Mouse (Mus musculus): ENCODE measurements around the gene Olfr286. TPM values are rescaled to one million over a fixed set of nuclear protein-coding genes. Genes with fewer than 3 reads are reported as not detected.

Gene Olfr286
- polyA plus RNA-seq, 2 experiments, result not detected

DNA sequence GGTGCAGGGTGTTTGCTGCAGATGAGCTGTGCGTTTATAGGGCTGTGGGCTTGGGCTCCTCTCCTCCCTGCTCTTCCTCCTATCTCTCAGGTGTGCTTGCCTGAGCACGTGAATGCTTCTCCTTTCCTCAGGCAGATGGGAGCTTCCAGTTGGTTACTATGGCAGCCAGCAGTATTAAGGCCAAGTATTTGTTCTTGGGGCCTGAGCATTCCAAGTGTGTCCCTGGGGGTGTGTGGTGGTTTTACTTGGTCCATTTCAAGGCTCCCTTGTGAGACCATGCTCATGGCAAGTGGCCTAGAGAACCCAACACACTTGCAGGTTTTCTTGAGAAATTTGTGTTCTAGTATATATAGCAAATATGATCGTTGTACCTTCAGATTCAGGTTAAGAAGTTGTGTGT is 38.8 kb downstream of the Olfr286 start, which contains the start of gene Olfr288:
TSS of gene Olfr288 (minus strand) at position 101 of the 400 bp plus-strand sequence.
- H3K9me3 ChIP-seq (ENCODE audit: control insufficient read depth, low read length), result no peaks in the 10 kb centered on the region
- TF ChIP-seq POLR2A (IDR thresholded peaks at IDR 0.05; ENCODE audit: borderline replicate concordance, extremely low read depth, insufficient read depth, insufficient read length), result no peak
- no peak within 1 kb of the TSS for H3K9ac ChIP-seq (ENCODE audit: low read depth, low read length, severe bottlenecking)
- H3K36me3 ChIP-seq (ENCODE audit: control insufficient read depth, insufficient read depth, low read length), result no peaks in the 10 kb centered on the region
- no peaks in the 10 kb centered on the region for H3K27me3 ChIP-seq (ENCODE audit: control insufficient read depth, insufficient read depth, low read length)
- no peak within 1 kb of the TSS for H3K4me3 ChIP-seq (replicated peaks; ENCODE audit: low read length)
- DNase-seq (ENCODE audit: low spot score) (no peak), ATAC-seq (ENCODE audit: low FRiP score, low read depth) (no peak)
- H3K4me1 ChIP-seq (ENCODE audit: control insufficient read depth, insufficient read depth, low read length), result no peaks in the 10 kb centered on the region
- no peak within 1 kb of the TSS for H3K27ac ChIP-seq (replicated peaks; ENCODE audit: low read depth, low read length)
- WGBS, result 71% methylated on average over 3 of the region's 3 CpGs
- no peak within 1 kb of the TSS for H3K4me2 ChIP-seq (replicated peaks; ENCODE audit: low read depth, low read length, severe bottlenecking)

DNA sequence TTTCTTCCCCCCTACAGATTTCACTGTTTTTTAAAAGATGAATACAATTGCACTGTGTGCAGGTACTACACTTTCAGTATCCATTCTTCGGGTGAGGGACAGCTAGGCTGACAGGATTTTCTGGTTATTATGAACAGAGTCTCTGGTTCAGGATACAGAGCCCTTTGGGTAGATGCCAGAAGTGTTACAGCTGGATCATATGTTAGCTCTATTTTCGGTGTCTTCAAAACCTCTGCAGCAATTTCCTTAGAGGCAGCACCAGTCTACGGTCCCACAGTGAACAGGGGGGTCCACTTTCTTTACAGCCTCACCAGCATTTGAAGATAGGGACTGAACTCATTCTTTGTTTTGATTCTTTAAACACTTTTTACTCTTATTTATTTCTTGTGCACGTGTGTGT is 49.8 kb downstream of the Olfr286 start:
- H3K4me3 ChIP-seq (replicated peaks; ENCODE audit: low read length), result no peak overlapping the region
- WGBS, result 58% methylated on average over 4 of the region's 4 CpGs
- peak; percentile 22 for DNase-seq (ENCODE audit: low spot score)
- no peak overlapping the region for H3K9ac ChIP-seq (ENCODE audit: low read depth, low read length, severe bottlenecking)
- H3K27me3 ChIP-seq (ENCODE audit: control insufficient read depth, insufficient read depth, low read length), result no peaks in the 10 kb centered on the region
- ATAC-seq (ENCODE audit: low FRiP score, low read depth), result no peak
- no peaks in the 10 kb centered on the region for H3K4me1 ChIP-seq (ENCODE audit: control insufficient read depth, insufficient read depth, low read length)
- H3K9me3 ChIP-seq (ENCODE audit: control insufficient read depth, low read length), result no peaks in the 10 kb centered on the region
- H3K4me2 ChIP-seq (replicated peaks; ENCODE audit: low read depth, low read length, severe bottlenecking), result no peak overlapping the region
- no peak for TF ChIP-seq POLR2A (IDR thresholded peaks at IDR 0.05; ENCODE audit: borderline replicate concordance, extremely low read depth, insufficient read depth, insufficient read length)
- no peak overlapping the region for H3K27ac ChIP-seq (replicated peaks; ENCODE audit: low read depth, low read length)
- no peaks in the 10 kb centered on the region for H3K36me3 ChIP-seq (ENCODE audit: control insufficient read depth, insufficient read depth, low read length)

DNA sequence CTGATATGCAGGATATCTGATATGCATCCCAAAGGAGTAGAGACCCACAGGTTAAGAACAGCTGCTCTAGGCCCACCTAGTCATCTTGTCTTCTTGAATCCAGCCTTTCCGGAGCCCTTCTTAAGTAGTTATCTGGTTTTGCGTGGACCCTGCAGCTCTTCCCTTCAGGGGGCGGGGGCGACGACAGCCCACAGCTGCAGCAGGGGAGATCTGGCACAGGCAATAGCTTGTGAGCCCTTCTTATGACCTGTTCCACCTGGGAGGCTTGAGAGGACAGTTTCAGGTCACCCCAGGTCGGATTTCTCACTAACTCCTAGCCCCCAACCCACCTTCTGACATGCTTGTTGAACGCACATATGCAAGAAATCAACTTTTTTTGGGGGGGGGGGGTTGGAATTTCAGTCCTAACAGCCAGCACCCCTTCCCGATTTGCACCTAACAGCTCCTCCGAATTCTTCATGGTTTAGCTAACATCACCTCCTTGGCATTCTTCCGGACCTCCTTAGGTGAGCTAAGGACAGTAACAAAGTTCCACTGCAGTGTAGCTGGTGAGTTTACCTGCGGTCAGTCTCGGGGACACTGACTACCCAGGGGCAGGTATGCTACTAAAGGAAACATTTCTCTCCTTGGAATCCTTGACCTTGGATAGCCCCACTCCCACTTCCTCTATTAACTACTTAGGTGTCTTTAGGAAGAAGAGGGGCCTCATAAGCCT is 52.2 kb downstream of the Olfr286 start:
- no peaks in the 10 kb centered on the region for H3K9me3 ChIP-seq (ENCODE audit: control insufficient read depth, low read length)
- H3K4me3 ChIP-seq (replicated peaks; ENCODE audit: low read length), result no peak overlapping the region
- no peak overlapping the region for H3K4me2 ChIP-seq (replicated peaks; ENCODE audit: low read depth, low read length, severe bottlenecking)
- H3K27ac ChIP-seq (replicated peaks; ENCODE audit: low read depth, low read length), result no peak overlapping the region
- H3K27me3 ChIP-seq (ENCODE audit: control insufficient read depth, insufficient read depth, low read length), result no peaks in the 10 kb centered on the region
- 65% methylated on average over 12 of the region's 12 CpGs for WGBS
- no peak for ATAC-seq (ENCODE audit: low FRiP score, low read depth)
- H3K36me3 ChIP-seq (ENCODE audit: control insufficient read depth, insufficient read depth, low read length), result no peaks in the 10 kb centered on the region
- DNase-seq (ENCODE audit: low spot score), result no peak
- H3K4me1 ChIP-seq (ENCODE audit: control insufficient read depth, insufficient read depth, low read length), result no peaks in the 10 kb centered on the region
- no peak for TF ChIP-seq POLR2A (IDR thresholded peaks at IDR 0.05; ENCODE audit: borderline replicate concordance, extremely low read depth, insufficient read depth, insufficient read length)
- no peak overlapping the region for H3K9ac ChIP-seq (ENCODE audit: low read depth, low read length, severe bottlenecking)

DNA sequence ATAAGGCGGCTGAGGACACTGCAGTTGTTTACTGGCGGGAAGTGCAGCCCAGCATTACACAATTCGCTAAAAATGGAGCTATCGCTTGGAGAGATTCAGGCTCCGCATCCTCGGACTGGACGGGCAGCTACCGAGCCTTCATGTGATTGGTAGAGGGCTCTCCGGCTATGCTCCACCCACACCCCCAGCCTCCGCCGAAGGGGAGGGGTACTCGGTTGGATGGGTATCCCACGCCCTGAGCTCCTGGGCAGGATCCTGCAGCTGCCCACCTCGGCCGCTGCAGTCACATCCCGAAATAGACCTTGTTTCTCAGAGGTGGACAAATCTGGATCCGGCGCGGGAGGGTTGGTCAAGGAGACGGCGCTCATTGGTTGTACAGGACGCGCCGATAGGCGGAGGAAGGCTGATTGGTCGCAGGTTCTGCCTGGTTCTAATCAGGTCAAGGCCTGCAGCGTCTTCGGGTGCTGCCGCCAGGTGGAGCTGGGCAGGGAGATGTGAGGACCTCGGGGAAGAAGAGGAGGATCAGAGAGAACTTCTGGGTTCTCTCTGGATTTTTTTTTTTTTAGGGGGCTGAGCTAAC is 53.0 kb downstream of the Olfr286 start:
- WGBS, result 0% methylated on average over 27 of the region's 30 CpGs
- no peaks in the 10 kb centered on the region for H3K27me3 ChIP-seq (ENCODE audit: control insufficient read depth, insufficient read depth, low read length)
- peak overlapping the region; percentile 61 for H3K4me2 ChIP-seq (replicated peaks; ENCODE audit: low read depth, low read length, severe bottlenecking)
- H3K4me1 ChIP-seq (ENCODE audit: control insufficient read depth, insufficient read depth, low read length), result no peaks in the 10 kb centered on the region
- H3K9me3 ChIP-seq (ENCODE audit: control insufficient read depth, low read length), result no peaks in the 10 kb centered on the region
- H3K27ac ChIP-seq (replicated peaks; ENCODE audit: low read depth, low read length), result no peak overlapping the region
- ATAC-seq (ENCODE audit: low FRiP score, low read depth), result peak; percentile 97
- H3K4me3 ChIP-seq (replicated peaks; ENCODE audit: low read length), result peak overlapping the region; percentile 50
- no peaks in the 10 kb centered on the region for H3K36me3 ChIP-seq (ENCODE audit: control insufficient read depth, insufficient read depth, low read length)
- TF ChIP-seq POLR2A (IDR thresholded peaks at IDR 0.05; ENCODE audit: borderline replicate concordance, extremely low read depth, insufficient read depth, insufficient read length), result no peak
- DNase-seq (ENCODE audit: low spot score), result peak; percentile 91
- peak overlapping the region; percentile 36 for H3K9ac ChIP-seq (ENCODE audit: low read depth, low read length, severe bottlenecking)

GRCm38 (mm10) chr15:98180567-98181131 is 53.6 kb downstream of the Olfr286 start:
- Histone ChIP-seq H3K9me3 (ENCODE audit: control insufficient read depth, low read length) (no peaks in the 10 kb centered on the region), H3K36me3 (ENCODE audit: control insufficient read depth, insufficient read depth, low read length) (no peaks in the 10 kb centered on the region), H3K27ac (replicated peaks; ENCODE audit: low read depth, low read length) (no peak overlapping the region), H3K4me3 (replicated peaks; ENCODE audit: low read length) (peak overlapping the region; percentile 50), H3K27me3 (ENCODE audit: control insufficient read depth, insufficient read depth, low read length) (no peaks in the 10 kb centered on the region), H3K4me2 (replicated peaks; ENCODE audit: low read depth, low read length, severe bottlenecking) (peak overlapping the region; percentile 61), H3K4me1 (ENCODE audit: control insufficient read depth, insufficient read depth, low read length) (no peaks in the 10 kb centered on the region), H3K9ac (ENCODE audit: low read depth, low read length, severe bottlenecking) (peak overlapping the region; percentile 36)
- 7% methylated on average over 26 of the region's 26 CpGs for WGBS
- DNase-seq (ENCODE audit: low spot score) (no peak), ATAC-seq (ENCODE audit: low FRiP score, low read depth) (no peak)
- TF ChIP-seq POLR2A (IDR thresholded peaks at IDR 0.05; ENCODE audit: borderline replicate concordance, extremely low read depth, insufficient read depth, insufficient read length), result no peak

Measured in limb, embryonic 14.5 days (tissue).